Mouse (Mus musculus) kidney, embryonic 16.5 days (tissue): ENCODE data around the gene Prox1. TPM values are rescaled to one million over a fixed set of nuclear protein-coding genes. Genes with fewer than 3 reads are reported as not detected.

Source experiments
- ATAC-seq: fragments of 200-750 bp; cut with Nextera tagmentation; 2 replicates; pipeline ENCODE4 v1.8.0; 2017; ENCODE audit warnings: moderate TSS enrichment; ENCODE audit not compliant: low FRiP score, low TSS enrichment
- H3K27ac ChIP-seq: fragments of 300-500 bp; sonication (generic); 2 replicates; pipeline ENCODE4 v1.5.1; 2014; ENCODE audit warnings: low read length
- H3K27me3 ChIP-seq: fragments of 300-500 bp; sonication (generic); 2 replicates; pipeline ENCODE4 v1.6.1; 2014; ENCODE audit warnings: low read length, control low read depth, mixed read lengths; ENCODE audit not compliant: insufficient read depth
- H3K36me3 ChIP-seq: fragments of 300-500 bp; sonication (generic); 2 replicates; pipeline ENCODE4 v1.6.1; 2014; ENCODE audit warnings: low read length, control low read depth, mixed read lengths; ENCODE audit not compliant: insufficient read depth
- H3K4me1 ChIP-seq: fragments of 300-500 bp; sonication (generic); 2 replicates; pipeline ENCODE4 v1.6.1; 2014; ENCODE audit warnings: low read length, control low read depth, mixed read lengths; ENCODE audit not compliant: insufficient read depth
- H3K4me2 ChIP-seq: fragments of 300-500 bp; sonication (generic); replicated peaks from 2 replicates; pipeline ENCODE4 v1.6.1; 2014; ENCODE audit warnings: low read depth, low read length
- H3K4me3 ChIP-seq: fragments of 300-500 bp; sonication (generic); 2 replicates; pipeline ENCODE4 v1.5.1; 2014; ENCODE audit warnings: mild to moderate bottlenecking, low read length
- H3K9ac ChIP-seq: fragments of 300-500 bp; sonication (generic); replicated peaks from 2 replicates; pipeline ENCODE4 v1.6.1; 2014; ENCODE audit warnings: low read length
- H3K9me3 ChIP-seq: fragments of 300-500 bp; sonication (generic); 2 replicates; pipeline ENCODE4 v1.6.1; 2016; ENCODE audit warnings: low read length, control low read depth
- WGBS: fragments of 180-500 bp; shearing (Covaris S2); extraction: QIAGEN DNeasy Blood & Tissue Kit; methylation state at CpG from one replicate; pipeline ENCODE4 v1.1.7; 2014; 5-methylcytosine and 5-hydroxymethylcytosine counted together
- polyA plus RNA-seq: library from polyadenylated mRNA; unstranded; fragments of >200 nt; fragmentation: Nextera tagmentation; extraction: Ambion mirVana; gene quantifications from 2 replicates; pipeline ENCODE4 v1.2.1, GENCODE M21; 2015

The Prox1 gene
- polyA plus RNA-seq, 1 experiment from 2014 or later, result 0.89 TPM

- no peak for ATAC-seq
- WGBS, result 86% methylated on average over 6 of the region's 6 CpGs
- no peak overlapping the region for H3K4me2 ChIP-seq
- H3K9ac ChIP-seq, result no peak overlapping the region
- H3K4me3 ChIP-seq, result no peak overlapping the region
- H3K36me3 ChIP-seq, result no peaks in the 10 kb centered on the region
- H3K9me3 ChIP-seq, result no peaks in the 10 kb centered on the region
- H3K27ac ChIP-seq, result no peak overlapping the region
- no peaks in the 10 kb centered on the region for H3K4me1 ChIP-seq
- H3K27me3 ChIP-seq, result peaks cover 17% of the 10 kb centered on the region; the same call in 1 of the 2 replicates
Observed at GRCm38 (mm10) chr1:190152603-190153002, 17.9 kb downstream of the Prox1 start.

GRCm38 (mm10) chr1:190149233-190149741 is 21.2 kb downstream of the Prox1 start:
- no peak overlapping the region for H3K9ac ChIP-seq
- H3K4me2 ChIP-seq, result peak overlapping the region; percentile 30; the same call in 1 of the 2 replicates
- H3K36me3 ChIP-seq, result no peaks in the 10 kb centered on the region
- H3K27me3 ChIP-seq, result peaks cover 10% of the 10 kb centered on the region; the same call in 1 of the 2 replicates
- no peak overlapping the region for H3K27ac ChIP-seq
- WGBS, result 22% methylated on average over 17 of the region's 17 CpGs
- ATAC-seq, result no peak; the same call in 1 of the 2 replicates
- H3K4me1 ChIP-seq, result no peaks in the 10 kb centered on the region
- 0 out of 2 replicates have a peak overlapping the region, but pooled peaks have one; percentile 7 for H3K4me3 ChIP-seq
- no peaks in the 10 kb centered on the region for H3K9me3 ChIP-seq

- WGBS, result 31% methylated on average over 12 of the region's 12 CpGs
- Histone ChIP-seq H3K4me3 (0 out of 2 replicates have a peak overlapping the region, but pooled peaks have one; percentile 7), H3K4me1 (no peaks in the 10 kb centered on the region), H3K36me3 (no peaks in the 10 kb centered on the region), H3K27me3 (peaks cover 10% of the 10 kb centered on the region; the same call in 1 of the 2 replicates), H3K4me2 (peak overlapping the region; percentile 30; the same call in 1 of the 2 replicates), H3K27ac (no peak overlapping the region), H3K9me3 (no peaks in the 10 kb centered on the region), H3K9ac (no peak overlapping the region)
- ATAC-seq, result no peak
Observed at GRCm38 (mm10) chr1:190148661-190149232, 21.8 kb downstream of the Prox1 start.

GRCm38 (mm10) chr1:190147816-190148215 is 22.7 kb downstream of the Prox1 start:
- no peak overlapping the region for H3K4me3 ChIP-seq
- no peaks in the 10 kb centered on the region for H3K4me1 ChIP-seq
- 79% methylated on average over 6 of the region's 6 CpGs for WGBS
- no peak overlapping the region for H3K4me2 ChIP-seq
- no peak for ATAC-seq
- no peak overlapping the region for H3K27ac ChIP-seq
- peaks cover 2% of the 10 kb centered on the region; the same call in 1 of the 2 replicates for H3K27me3 ChIP-seq
- H3K9ac ChIP-seq, result no peak overlapping the region
- no peaks in the 10 kb centered on the region for H3K36me3 ChIP-seq
- no peaks in the 10 kb centered on the region for H3K9me3 ChIP-seq

GRCm38 (mm10) chr1:190144416-190144815 is 26.1 kb downstream of the Prox1 start:
- no peaks in the 10 kb centered on the region for H3K36me3 ChIP-seq
- no peak overlapping the region for H3K27ac ChIP-seq
- H3K27me3 ChIP-seq, result no peaks in the 10 kb centered on the region
- H3K4me1 ChIP-seq, result 0 out of 2 replicates have a peak, but pooled peaks cover 2% of the 10 kb centered on the region
- H3K4me3 ChIP-seq, result no peak overlapping the region
- H3K4me2 ChIP-seq, result no peak overlapping the region
- H3K9me3 ChIP-seq, result no peaks in the 10 kb centered on the region
- ATAC-seq, result no peak
- H3K9ac ChIP-seq, result no peak overlapping the region

GRCm38 (mm10) chr1:190143593-190143992 is 26.9 kb downstream of the Prox1 start:
- H3K9me3 ChIP-seq, result no peaks in the 10 kb centered on the region
- H3K4me1 ChIP-seq, result 0 out of 2 replicates have a peak, but pooled peaks cover 2% of the 10 kb centered on the region
- ATAC-seq, result no peak
- no peak overlapping the region for H3K9ac ChIP-seq
- H3K4me3 ChIP-seq, result no peak overlapping the region
- WGBS, result 88% methylated on average over 9 of the region's 9 CpGs
- H3K27ac ChIP-seq, result no peak overlapping the region
- H3K4me2 ChIP-seq, result no peak overlapping the region
- no peaks in the 10 kb centered on the region for H3K36me3 ChIP-seq
- no peaks in the 10 kb centered on the region for H3K27me3 ChIP-seq

- Histone ChIP-seq H3K4me2 (no peak overlapping the region), H3K4me1 (0 out of 2 replicates have a peak, but pooled peaks cover 2% of the 10 kb centered on the region), H3K9me3 (no peaks in the 10 kb centered on the region), H3K36me3 (no peaks in the 10 kb centered on the region), H3K4me3 (no peak overlapping the region), H3K27ac (no peak overlapping the region), H3K27me3 (no peaks in the 10 kb centered on the region), H3K9ac (no peak overlapping the region)
- 0 out of 2 replicates have a peak, but pooled peaks have one; percentile 31 for ATAC-seq
- WGBS, result 18% methylated on average over 4 of the region's 4 CpGs
Observed at GRCm38 (mm10) chr1:190142584-190142983, 27.9 kb downstream of the Prox1 start.

- WGBS, result 58% methylated on average over 6 of the region's 6 CpGs
- H3K27me3 ChIP-seq, result no peaks in the 10 kb centered on the region
- H3K9me3 ChIP-seq, result no peaks in the 10 kb centered on the region
- H3K4me3 ChIP-seq, result no peak overlapping the region
- no peak overlapping the region for H3K9ac ChIP-seq
- H3K36me3 ChIP-seq, result no peaks in the 10 kb centered on the region
- no peak for ATAC-seq
- H3K27ac ChIP-seq, result no peak overlapping the region
- H3K4me1 ChIP-seq, result 0 out of 2 replicates have a peak, but pooled peaks cover 2% of the 10 kb centered on the region
- H3K4me2 ChIP-seq, result no peak overlapping the region
Observed at GRCm38 (mm10) chr1:190140519-190140918, 30.0 kb downstream of the Prox1 start.

GRCm38 (mm10) chr1:190139711-190140405 is 30.7 kb downstream of the Prox1 start:
- Histone ChIP-seq H3K4me3 (no peak overlapping the region), H3K9me3 (no peaks in the 10 kb centered on the region), H3K36me3 (no peaks in the 10 kb centered on the region), H3K4me2 (no peak overlapping the region), H3K27me3 (no peaks in the 10 kb centered on the region), H3K27ac (no peak overlapping the region), H3K4me1 (0 out of 2 replicates have a peak, but pooled peaks cover 2% of the 10 kb centered on the region), H3K9ac (no peak overlapping the region)
- 74% methylated on average over 13 of the region's 13 CpGs for WGBS
- no peak for ATAC-seq

- Histone ChIP-seq H3K9me3 (no peaks in the 10 kb centered on the region), H3K9ac (no peak overlapping the region), H3K4me2 (no peak overlapping the region), H3K4me1 (0 out of 2 replicates have a peak, but pooled peaks cover 2% of the 10 kb centered on the region), H3K4me3 (no peak overlapping the region), H3K27me3 (no peaks in the 10 kb centered on the region), H3K36me3 (no peaks in the 10 kb centered on the region), H3K27ac (no peak overlapping the region)
- 92% methylated on average over 10 of the region's 10 CpGs for WGBS
- ATAC-seq, result no peak
Observed at GRCm38 (mm10) chr1:190137943-190138342, 32.6 kb downstream of the Prox1 start.
